Mouse (Mus musculus) liver, postnatal 0 days (tissue): ENCODE measurements around the gene Cyp1a1. TPM values are rescaled to one million over a fixed set of nuclear protein-coding genes. Genes with fewer than 3 reads are reported as not detected.
"Not testable (repeated sequence)": the region's sequence is repeated elsewhere in the genome, so short reads cannot be mapped to it uniquely, and the experiment has no call there.

Experiments
- ATAC-seq: fragments of 200-750 bp; cut with Nextera tagmentation; 2 replicates; pipeline ENCODE4 v1.8.0; 2017; ENCODE audit warnings: mild to moderate bottlenecking, moderate library complexity
- DNase-seq: peaks from one replicate; pipeline ENCODE4 v3.0.0-alpha.2; 2016
- H3K27ac ChIP-seq: fragments of 300-500 bp; sonication (generic); 2 replicates; pipeline ENCODE4 v1.5.1; 2014; ENCODE audit warnings: antibody characterized with exemption, moderate library complexity, mild to moderate bottlenecking, low read depth
- H3K27me3 ChIP-seq: fragments of 300-500 bp; sonication (generic); 2 replicates; pipeline ENCODE4 v1.6.1; 2014; ENCODE audit warnings: low read length, control low read depth, mixed read lengths; ENCODE audit not compliant: insufficient read depth
- H3K36me3 ChIP-seq: fragments of 300-500 bp; sonication (generic); replicated peaks from 2 replicates; pipeline ENCODE4 v1.6.1; 2014; ENCODE audit warnings: mild to moderate bottlenecking, control low read depth, low read length, moderate library complexity, mixed read lengths; ENCODE audit not compliant: insufficient read depth
- H3K4me1 ChIP-seq: fragments of 300-500 bp; sonication (generic); 2 replicates; pipeline ENCODE4 v1.6.1; 2014; ENCODE audit warnings: antibody characterized with exemption, mild to moderate bottlenecking, control low read depth; ENCODE audit not compliant: insufficient read depth
- H3K4me2 ChIP-seq: fragments of 300-500 bp; sonication (generic); 2 replicates; pipeline ENCODE4 v1.6.1; 2014; ENCODE audit warnings: low read depth, mild to moderate bottlenecking, low read length, moderate library complexity, mixed read lengths
- H3K4me3 ChIP-seq: fragments of 300-500 bp; sonication (generic); 2 replicates; pipeline ENCODE4 v1.5.1; 2014; ENCODE audit warnings: low read depth, low read length
- H3K9ac ChIP-seq: fragments of 300-500 bp; sonication (generic); replicated peaks from 2 replicates; pipeline ENCODE4 v1.6.1; 2014; ENCODE audit warnings: mild to moderate bottlenecking, moderate library complexity
- H3K9me3 ChIP-seq: fragments of 300-500 bp; sonication (generic); 2 replicates; pipeline ENCODE4 v1.6.1; 2016; ENCODE audit warnings: mild to moderate bottlenecking, control low read depth, low read length, mixed read lengths
- CTCF ChIP-seq: sonication (generic); IDR thresholded peaks from 2 replicates; pipeline ENCODE4 v1.5.1; 2016; ENCODE audit warnings: antibody characterized with exemption, low read depth
- EP300 ChIP-seq: IDR thresholded peaks from 2 replicates; pipeline ENCODE4 v1.6.1; 2016; ENCODE audit warnings: antibody characterized with exemption, low read depth, mild to moderate bottlenecking
- WGBS: fragments of 180-500 bp; shearing (Covaris S2); extraction: QIAGEN DNeasy Blood & Tissue Kit; methylation state at CpG from one replicate; pipeline ENCODE4 v1.1.7; 2014; ENCODE audit not compliant: insufficient replicate concordance; 5-methylcytosine and 5-hydroxymethylcytosine counted together
- polyA plus RNA-seq: library from polyadenylated mRNA; unstranded; fragments of >200 nt; fragmentation: Nextera tagmentation; extraction: Ambion mirVana; gene quantifications from 2 replicates; pipeline ENCODE4 v1.2.1, GENCODE M21; 2015

The Cyp1a1 gene
- polyA plus RNA-seq, 1 experiment from 2014 or later = 2.2 TPM

DNA sequence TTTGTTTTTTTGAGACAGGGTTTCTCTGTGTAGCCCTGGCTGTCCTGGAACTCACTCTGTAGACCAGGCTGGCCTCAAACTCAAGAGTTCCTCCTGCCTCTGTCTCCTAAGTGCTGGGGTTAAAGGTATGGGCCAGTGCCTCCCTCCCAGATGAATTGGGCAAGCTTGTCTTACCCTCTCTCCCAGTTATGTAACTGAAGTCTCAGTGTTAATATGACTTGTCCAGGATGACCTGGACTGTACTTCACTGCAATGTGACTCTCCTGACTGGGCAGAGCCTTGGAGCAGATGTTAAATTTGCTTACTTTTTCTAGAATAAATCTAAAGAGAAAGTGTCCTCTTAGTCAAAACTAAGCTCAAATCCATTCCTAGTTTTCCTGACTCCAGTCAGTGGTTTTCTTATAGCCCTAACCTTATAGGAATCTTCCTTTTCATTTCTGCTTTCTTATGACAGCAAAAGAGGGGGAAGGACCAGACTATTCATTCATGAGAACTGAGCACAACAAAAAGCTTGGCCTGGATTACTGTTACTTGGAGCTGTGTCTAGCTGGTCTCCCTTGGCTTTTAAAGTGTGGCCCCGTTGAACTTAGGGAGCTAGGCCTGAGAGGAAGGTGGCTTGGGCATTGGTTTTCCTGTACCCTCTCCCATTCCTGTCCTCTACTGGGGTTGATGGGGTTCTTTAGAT, 10.9 kb downstream of the Cyp1a1 start:
- Histone ChIP-seq H3K9ac (no peak overlapping the region), H3K36me3 (no peaks in the 10 kb centered on the region), H3K4me2 (no peak overlapping the region), H3K4me1 (peaks cover 2% of the 10 kb centered on the region; the same call in 1 of the 2 replicates), H3K27me3 (peaks cover 16% of the 10 kb centered on the region), H3K4me3 (no peak overlapping the region), H3K27ac (no peak overlapping the region), H3K9me3 (no peaks in the 10 kb centered on the region)
- WGBS = 62% methylated on average over 1 of the region's 1 CpGs
- DNase-seq = no peak
- TF ChIP-seq CTCF (no peak), EP300 (no peak)
- ATAC-seq = no peak

DNA sequence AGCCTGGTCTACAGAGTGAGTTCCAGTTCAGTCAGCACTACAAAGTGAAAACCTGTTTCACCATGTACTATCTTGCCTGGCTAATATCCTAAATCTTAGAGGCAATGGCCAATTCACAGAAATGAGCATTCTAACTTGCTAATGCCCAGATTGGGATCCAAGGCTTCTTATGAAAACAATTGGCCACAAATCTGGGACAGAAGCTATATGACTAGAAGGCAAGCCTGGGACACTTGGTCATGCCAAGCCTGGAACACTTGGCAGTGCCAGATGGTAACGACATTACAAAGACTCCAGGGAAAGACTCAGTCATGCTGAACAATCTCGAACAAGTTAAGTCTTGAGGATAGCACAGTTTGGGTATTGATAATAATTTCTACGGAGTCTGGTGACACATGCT, 18.8 kb downstream of the Cyp1a1 start:
- Histone ChIP-seq H3K27me3 (no peaks in the 10 kb centered on the region), H3K4me2 (no peak overlapping the region), H3K4me1 (peaks cover 3% of the 10 kb centered on the region; the same call in 1 of the 2 replicates), H3K27ac (no peak overlapping the region), H3K36me3 (no peaks in the 10 kb centered on the region), H3K4me3 (no peak overlapping the region), H3K9me3 (no peaks in the 10 kb centered on the region), H3K9ac (no peak overlapping the region)
- WGBS = 85% methylated on average over 3 of the region's 3 CpGs
- ATAC-seq = no peak
- no peak for DNase-seq
- TF ChIP-seq CTCF = no peak
- no peak for TF ChIP-seq EP300

DNA sequence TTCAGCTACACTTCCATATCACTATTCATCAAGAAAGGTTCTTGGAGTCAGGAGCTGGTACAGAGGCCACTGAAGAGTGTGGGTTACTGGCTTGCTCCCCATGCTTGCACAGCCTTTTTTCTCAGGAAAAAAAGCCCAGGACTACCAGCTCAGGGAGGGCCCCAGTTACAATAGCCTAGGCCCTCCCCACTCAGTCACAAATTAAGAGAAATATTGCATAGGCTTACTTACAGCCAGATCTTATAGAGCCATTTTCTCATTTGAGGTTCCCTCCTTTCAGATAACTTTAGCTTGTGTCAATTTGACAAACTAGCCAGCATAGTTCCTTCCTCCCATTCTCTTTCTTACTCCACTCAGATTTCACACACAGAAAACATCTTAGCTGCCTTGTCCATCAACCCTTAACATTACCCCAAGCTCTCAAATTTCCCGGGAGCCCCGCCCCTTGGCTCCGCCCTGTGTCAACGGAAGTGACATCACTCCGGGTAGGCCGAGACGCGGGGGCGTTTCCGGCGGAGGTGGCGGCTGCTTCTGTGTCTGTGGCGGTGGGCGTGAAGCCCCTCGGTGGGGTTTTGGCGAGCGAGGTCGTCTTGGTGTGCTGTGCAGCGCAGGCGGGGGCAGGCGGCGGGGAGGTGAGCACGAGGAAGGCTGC, 20.5 kb downstream of the Cyp1a1 start, which contains the start of gene Edc3:
Gene Edc3, plus strand, starts transcription at position 473 of the 652 bp plus-strand sequence.
- H3K9ac ChIP-seq = peak within 1 kb of the TSS; percentile 93
- H3K27me3 ChIP-seq = no peaks in the 10 kb centered on the region
- ATAC-seq (peak; percentile 89), DNase-seq (peak; percentile 93)
- peak within 1 kb of the TSS; percentile 88 for H3K4me2 ChIP-seq
- H3K9me3 ChIP-seq = no peaks in the 10 kb centered on the region
- peak within 1 kb of the TSS; percentile 97 for H3K27ac ChIP-seq
- under 1% methylated on average over 23 of the region's 23 CpGs for WGBS
- peaks cover 3% of the 10 kb centered on the region; the same call in 1 of the 2 replicates for H3K4me1 ChIP-seq
- H3K36me3 ChIP-seq = peaks cover under 1% of the 10 kb centered on the region; the same call in 1 of the 2 replicates
- H3K4me3 ChIP-seq = peak within 1 kb of the TSS; percentile 97
- TF ChIP-seq EP300 (no peak), CTCF (no peak)

DNA sequence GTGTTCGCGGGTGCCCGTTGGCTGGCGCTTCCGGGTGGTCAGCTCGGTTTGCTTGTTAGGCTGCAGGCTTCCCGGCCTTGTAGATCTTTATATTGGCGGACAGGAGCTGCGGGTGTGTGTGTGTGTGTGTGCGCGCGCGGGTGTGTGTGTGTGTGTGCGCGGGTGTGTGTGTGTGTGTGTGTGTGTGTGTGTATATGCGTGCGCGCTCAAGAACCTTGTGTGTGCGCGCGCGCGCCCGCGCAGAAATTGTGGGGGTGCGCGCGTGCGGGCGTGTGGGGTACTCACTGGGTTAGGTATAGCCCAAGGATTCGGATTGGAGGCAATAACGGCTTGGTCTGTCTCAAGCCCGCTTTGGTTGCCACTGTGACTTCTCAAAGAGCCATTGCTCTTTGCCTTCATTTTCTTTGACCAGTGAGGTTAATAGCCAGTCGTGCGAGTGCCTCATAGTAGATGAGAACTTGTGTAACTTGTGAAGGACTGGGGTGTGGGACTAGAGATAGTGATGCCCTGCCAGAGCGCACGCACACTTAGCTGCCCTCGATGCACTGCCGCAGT, 21.1 kb downstream of the Cyp1a1 start:
- H3K36me3 ChIP-seq = peaks cover 6% of the 10 kb centered on the region
- H3K4me2 ChIP-seq = peak overlapping the region; percentile 88
- no peaks in the 10 kb centered on the region for H3K27me3 ChIP-seq
- DNase-seq (peak; percentile 72), ATAC-seq (peak; percentile 83)
- peak overlapping the region; percentile 97 for H3K4me3 ChIP-seq
- peaks cover 3% of the 10 kb centered on the region; the same call in 1 of the 2 replicates for H3K4me1 ChIP-seq
- TF ChIP-seq EP300 (no peak), CTCF (no peak)
- 2% methylated on average over 31 of the region's 39 CpGs for WGBS
- no peaks in the 10 kb centered on the region for H3K9me3 ChIP-seq
- peak overlapping the region; percentile 93 for H3K9ac ChIP-seq
- H3K27ac ChIP-seq = peak overlapping the region; percentile 97

DNA sequence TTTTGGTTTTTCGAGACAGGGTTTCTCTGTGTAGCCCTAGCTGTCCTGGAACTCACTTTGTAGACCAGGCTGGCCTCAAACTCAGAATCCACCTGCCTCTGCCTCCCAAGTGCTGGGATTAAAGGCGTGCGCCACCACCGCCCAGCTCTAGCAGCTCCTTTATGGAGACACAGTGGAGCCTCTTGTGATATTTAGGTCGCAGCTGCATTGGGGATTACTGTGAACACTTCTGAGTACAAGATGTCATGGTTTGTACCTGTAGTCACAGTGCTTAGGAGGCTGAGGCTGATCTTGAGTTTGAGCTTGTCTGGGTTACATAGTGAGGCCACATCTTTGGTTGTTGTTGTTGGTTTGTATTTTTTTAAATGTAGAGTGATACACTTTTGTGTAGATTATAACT, 22.5 kb downstream of the Cyp1a1 start:
- DNase-seq, H3K4me3 ChIP-seq, H3K27me3 ChIP-seq, H3K9ac ChIP-seq, H3K9me3 ChIP-seq, ATAC-seq, H3K4me1 ChIP-seq: not testable (repeated sequence)
- Histone ChIP-seq H3K27ac (0 out of 2 replicates have a peak overlapping the region, but pooled peaks have one; percentile 13), H3K4me2 (peak overlapping the region; percentile 26), H3K36me3 (peaks cover 17% of the 10 kb centered on the region)
- 88% methylated on average over 4 of the region's 5 CpGs for WGBS

DNA sequence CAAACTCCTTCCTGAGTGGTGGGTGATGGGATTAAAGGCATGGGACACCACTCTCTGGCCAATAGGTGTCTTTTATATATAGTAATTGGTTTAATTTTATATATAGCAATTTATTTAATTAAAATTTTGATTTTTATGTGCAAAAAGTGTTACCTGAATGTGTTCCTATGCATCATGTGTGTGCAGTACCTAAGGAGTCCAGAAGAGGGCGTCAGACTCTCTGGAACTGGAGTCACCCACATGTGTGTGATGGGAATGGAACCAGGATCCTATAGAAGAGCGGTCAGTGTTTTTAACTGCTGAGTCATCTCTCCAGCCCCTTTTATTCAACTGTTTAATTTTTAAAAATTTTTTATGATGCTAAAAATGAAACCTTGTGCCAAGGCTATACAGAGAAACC, 24.5 kb downstream of the Cyp1a1 start:
- 74% methylated on average over 2 of the region's 2 CpGs for WGBS
- Histone ChIP-seq H3K27me3 (no peaks in the 10 kb centered on the region), H3K4me2 (no peak overlapping the region), H3K4me1 (peaks cover 3% of the 10 kb centered on the region; the same call in 1 of the 2 replicates), H3K9ac (no peak overlapping the region), H3K9me3 (no peaks in the 10 kb centered on the region), H3K36me3 (peaks cover 33% of the 10 kb centered on the region), H3K4me3 (no peak overlapping the region), H3K27ac (no peak overlapping the region)
- TF ChIP-seq CTCF (peak; percentile 46), EP300 (no peak)
- no peak for DNase-seq
- no peak for ATAC-seq
